Mouse (Mus musculus) B cell, adult 2 months (primary cell): ENCODE measurements around the gene Ppil6.

Experiments
- DNase-seq, 2 experiments: peaks; one replicate each; pipeline ENCODE4 v3.0.0; 2022

The Ppil6 gene

DNA sequence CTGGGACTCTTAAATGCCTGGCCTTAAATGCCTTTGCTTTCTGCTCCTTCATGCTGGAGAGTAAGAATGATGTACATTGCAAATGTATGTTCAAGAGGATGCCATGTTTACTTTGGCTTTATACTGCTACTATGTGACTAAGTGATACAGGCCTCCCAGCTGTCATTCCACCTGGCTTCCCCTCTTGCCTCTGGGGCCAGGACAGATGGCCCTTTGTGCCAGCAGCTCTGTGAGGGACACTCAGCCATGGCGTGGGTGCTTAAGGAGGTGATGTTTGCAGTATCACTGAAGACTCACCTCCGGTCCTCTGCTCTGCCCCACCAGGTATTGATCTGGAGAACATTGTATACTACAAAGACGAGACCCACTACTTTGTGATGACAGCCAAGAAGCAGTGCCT, 10.3 kb upstream of the Ppil6 start:
- no peak for DNase-seq

DNA sequence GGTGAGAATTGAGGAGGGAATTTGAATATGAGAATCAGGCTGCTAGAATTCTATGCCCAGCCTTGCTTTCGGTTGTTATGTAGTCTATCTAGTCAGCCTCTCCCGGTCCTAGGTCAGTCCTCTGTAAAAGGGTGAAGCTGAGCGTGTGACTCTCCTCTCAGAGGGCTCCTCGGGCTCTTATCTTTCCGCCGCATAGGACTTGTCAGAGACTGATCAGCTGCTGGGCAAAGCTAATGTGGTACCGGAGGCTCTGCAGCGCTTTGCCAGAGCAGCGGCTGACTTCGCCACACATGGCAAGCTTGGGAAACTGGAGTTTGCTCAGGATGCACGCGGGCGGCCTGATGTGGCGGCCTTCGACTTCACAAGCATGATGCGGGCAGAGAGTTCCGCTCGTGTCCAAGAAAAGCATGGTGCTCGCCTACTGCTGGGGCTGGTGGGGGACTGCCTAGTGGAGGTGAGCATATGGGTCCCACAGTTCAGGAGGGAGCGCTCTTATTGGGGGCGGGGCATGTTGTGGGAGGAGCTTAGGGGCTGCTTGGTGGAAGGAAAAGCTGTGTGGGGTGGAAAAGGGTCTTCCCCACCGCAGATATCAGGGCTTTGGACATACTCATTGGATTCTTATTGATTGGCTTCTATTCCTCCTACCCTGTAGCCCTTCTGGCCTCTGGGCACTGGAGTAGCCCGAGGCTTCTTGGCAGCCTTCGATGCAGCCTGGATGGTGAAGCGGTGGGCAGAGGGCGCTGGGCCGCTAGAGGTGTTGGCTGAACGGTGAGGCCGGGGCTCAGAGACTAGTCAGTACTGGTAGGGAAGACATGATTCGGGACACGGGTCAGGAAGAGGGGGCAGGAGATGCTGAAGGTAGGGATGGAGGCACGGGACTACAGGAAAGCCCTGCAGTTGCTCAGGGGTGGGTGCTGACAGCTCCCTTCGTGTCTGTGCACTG, 9.0 kb upstream of the Ppil6 start:
- no peak for DNase-seq

DNA sequence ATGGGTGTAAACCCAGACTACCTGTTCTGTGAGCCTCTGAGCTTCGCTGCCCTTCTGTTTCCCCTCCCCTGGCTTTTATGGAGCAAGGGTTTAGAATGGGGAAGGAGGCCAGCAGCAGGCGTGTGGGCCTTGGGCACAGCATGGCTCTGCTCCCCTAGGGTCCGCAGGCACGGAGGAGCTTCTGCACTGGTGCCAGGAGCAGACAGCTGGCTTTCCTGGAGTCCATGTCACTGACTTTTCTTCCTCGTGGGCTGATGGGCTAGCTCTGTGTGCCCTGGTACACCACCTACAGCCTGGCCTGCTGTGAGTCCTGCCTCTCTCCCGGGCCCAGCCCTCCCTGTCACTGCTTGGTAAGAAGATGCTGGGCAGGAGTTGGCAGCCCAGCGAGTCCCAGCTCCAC, 7.8 kb upstream of the Ppil6 start:
- no peak for DNase-seq

- DNase-seq, result no peak
Measured at GRCm38 (mm10) chr10:41485778-41486177, 4.5 kb upstream of the Ppil6 start.

DNA sequence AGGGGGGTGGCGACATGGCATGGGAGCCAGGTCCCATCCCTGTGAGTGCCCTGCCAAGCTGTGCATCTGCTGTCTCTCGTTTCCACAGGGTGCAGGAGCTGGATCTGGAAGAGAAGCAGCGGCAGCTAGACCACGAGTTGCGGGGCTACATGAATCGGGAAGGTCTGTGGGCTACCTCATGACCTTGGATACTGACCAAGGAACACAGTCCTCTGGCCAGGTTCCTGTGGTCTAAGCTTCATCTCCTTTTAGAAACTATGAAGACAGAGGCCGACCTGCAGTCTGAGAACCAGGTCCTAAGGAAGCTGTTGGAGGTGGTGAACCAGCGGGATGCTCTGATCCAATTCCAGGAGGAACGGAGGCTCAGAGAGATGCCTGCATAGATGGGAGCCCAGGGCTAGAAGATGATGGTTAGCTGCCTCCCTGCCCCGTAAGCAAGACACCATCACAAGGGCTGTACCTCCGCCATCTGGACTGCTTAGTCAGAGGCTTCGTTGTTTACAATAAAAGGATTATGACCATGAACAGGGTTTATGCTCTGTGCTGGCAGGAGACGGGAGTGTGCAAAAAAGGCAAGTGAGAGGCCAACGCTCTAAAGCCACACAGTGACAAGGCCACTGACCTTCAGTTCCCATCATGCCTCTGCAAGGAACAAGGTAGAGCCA, 3.6 kb upstream of the Ppil6 start:
- DNase-seq, result no peak

- DNase-seq, result no peak
Measured at GRCm38 (mm10) chr10:41488877-41489276, 1.4 kb upstream of the Ppil6 start.

- no peak for DNase-seq
Measured at GRCm38 (mm10) chr10:41489294-41489693, 945 bp upstream of the Ppil6 start.

DNA sequence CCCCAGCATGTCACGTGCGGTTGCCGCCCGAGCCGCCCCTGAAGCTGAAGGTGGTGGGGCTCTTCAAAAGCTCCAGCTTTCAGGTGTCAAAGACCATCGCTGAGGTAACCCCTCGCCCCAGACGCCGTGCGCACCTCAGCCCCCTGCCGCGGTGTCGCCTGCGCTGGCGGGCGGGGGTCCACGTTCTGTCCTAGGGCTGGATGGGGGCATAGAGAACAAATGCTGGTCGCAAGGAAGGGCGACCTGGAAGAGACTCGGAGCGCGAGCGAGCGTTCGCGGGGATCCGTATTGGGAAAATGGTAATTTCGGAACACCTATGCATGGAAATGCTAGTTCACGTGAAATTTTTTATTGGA, 257 bp downstream of the Ppil6 start:
- no peak for DNase-seq

DNA sequence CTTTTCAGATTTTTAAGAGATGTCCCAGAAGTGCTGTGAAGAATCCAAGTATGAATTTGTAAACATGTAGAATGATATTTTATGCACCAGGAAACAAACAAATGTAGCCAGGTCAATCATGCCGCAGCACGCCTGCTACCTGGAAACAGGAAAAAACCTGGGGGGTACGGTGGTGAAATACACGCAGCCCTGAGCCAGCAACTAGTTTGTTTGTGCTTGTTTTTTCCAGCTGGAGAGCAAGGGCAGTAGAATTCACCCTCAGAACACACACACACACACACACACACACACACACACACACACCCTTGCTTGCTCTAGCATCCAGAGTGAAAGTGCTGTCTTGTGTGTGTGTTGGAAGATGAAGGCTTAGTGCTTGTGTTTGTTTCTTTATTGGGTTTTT, 872 bp downstream of the Ppil6 start:
- DNase-seq, result peak in 1 of 2 experiments; percentile 12

DNA sequence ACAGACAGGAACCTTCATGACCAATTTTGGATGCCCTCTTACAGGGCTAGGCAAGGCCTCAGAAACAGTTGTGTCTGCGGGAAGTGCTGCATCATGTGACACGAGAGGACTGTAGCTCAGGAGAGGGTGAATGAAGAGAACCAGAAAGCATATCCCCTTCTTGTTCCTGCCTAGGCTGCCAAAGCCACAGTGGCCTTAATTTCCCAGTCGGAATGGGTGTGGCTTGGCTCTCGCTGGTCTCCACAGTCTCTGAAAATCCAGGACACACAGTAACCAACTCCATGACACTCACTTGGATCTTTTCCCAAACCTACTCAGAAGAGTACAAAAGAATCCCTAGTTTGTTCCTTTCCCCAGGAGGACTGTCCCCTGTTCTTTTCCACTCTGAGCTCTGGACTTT, 10.7 kb downstream of the Ppil6 start:
- DNase-seq, result no peak

DNA sequence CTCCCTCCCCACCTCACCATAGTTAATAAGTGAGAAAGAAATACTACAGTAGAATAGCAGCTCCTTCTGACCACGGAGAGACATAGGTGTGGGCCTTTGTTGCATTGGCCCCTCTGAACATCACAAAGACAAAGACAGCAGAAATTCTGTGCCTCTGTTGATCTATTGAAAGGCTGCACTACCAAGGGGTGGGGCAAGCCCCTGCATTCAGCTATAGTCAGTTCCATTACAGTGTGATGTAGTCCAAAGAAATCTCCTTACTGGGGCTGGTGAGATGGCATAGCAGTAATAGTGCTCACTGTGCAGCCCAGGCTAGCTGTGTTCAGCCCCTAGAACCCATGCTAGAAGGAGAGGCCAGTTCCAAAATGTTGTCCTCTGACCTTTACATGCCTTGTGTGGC, 14.8 kb downstream of the Ppil6 start:
- no peak for DNase-seq

- peak; percentile 58 to 65 for DNase-seq
Measured at GRCm38 (mm10) chr10:41505446-41505845, 15.2 kb downstream of the Ppil6 start.

DNA sequence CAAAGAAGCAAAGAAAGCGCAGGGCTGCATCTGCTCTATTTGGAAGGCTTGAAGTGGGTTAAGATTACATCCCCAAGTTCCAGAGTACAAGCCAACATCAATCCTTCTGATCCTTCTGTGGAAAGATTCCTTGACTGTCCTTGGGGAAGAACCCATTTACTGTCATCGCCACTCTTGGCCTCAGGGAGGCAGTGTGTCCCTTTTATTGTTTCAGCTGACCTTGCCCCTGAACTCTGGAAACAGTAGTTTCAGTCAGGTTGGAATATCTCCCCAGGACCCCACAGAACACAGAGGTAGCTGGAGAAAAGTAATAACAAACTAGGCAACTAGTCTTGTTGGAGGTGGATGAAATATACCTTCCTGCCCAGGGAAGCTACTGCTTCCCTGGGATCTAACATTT, 18.9 kb downstream of the Ppil6 start:
- peak; percentile 60 to 63 for DNase-seq

DNA sequence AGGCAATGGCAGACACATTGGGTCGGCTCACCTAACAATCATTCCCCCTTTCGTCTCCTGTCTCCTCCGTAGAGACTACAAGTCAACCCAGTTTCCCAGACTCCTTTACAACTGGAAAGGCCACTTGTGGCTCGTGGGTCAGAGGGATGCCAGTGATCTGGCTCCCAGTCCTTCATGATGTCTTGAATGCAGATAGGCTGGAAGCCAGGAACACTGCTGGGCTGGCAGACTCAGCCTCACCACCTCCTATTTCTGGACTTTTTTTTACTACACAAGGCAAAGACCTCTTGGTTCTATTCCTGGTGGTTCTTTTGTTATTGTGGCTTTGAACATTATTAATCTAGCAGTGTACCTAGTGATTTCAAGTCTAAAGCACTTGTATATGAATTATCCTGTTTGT, 24.1 kb downstream of the Ppil6 start:
- no peak for DNase-seq

DNA sequence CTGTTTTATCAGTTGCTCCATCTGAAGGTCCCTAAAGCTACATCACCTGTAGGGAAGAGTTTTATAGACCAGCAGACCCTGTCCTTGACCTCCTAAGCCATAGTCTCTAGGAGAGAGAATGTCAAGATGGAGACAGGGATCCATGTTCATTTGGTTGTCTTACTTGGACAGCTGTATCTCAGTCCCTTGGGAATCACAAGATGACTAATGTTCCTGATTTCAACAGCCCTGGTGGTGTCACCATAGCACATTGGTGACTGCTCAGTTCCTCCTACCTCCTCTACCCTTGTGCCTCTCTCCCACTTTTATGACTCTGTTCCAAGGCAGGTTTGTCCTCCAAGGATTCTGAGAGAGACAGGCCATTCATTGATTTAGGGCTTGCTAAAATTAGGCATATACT, 24.7 kb downstream of the Ppil6 start:
- DNase-seq, result no peak

DNA sequence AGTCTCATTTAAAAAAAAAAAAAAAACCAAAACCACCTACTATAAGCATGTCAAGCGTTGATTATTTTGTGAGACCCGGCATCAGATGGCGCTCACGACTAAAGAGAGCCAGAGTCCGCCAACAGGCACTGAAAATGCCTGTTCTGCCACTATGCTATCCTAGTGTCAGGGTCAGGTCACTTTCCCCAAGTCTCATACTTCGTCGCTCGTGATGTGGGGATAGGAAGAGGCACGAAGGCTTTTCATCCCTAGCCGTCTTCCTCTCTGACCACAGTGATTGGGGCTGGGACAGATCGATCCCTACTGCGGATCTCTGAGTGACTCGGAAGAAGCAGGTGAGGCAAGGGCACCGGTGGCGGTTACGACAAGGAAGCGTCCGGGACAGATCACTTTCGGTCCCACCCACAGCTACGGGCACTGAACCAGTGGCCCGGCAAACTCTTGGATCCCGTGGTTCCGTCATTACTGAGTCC, 28.3 kb downstream of the Ppil6 start:
- peak; percentile 84 to 87 for DNase-seq

DNA sequence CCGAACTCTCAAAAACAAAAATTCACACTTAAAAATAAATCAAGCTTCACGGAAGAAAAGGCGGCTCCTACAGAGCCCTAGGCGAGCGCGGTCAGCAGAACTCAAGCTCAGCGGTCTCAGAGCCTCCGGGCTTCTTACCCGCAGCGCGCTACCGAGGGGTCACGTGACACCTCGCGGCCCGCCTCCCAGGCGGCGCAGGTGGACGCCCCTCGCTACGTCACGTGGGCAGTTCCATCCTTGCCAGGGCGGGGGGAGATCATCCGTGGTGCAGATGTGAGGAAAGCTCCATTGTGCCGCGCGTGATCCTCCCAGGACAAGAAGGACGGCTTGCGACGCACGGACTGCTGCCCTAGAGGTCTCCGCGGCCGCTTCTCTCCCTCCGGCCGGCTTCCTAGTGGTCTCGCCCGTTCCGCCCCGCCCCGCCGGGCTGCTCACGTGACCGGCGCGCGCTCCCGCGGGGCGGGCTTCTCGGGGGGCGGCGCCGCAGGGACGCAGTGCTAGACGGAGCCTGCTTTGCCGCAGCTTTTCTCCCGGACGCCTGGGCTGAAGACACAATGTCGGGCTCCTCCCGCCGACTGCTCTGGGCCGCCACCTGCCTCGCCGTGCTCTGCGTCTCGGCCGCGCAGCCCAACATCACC, 28.9 kb downstream of the Ppil6 start, which contains the start of gene Cd164:
Gene Cd164 (plus strand): TSS at position 434 of the 638 bp plus-strand sequence.
- DNase-seq, result peak; percentile 93 to 95

DNA sequence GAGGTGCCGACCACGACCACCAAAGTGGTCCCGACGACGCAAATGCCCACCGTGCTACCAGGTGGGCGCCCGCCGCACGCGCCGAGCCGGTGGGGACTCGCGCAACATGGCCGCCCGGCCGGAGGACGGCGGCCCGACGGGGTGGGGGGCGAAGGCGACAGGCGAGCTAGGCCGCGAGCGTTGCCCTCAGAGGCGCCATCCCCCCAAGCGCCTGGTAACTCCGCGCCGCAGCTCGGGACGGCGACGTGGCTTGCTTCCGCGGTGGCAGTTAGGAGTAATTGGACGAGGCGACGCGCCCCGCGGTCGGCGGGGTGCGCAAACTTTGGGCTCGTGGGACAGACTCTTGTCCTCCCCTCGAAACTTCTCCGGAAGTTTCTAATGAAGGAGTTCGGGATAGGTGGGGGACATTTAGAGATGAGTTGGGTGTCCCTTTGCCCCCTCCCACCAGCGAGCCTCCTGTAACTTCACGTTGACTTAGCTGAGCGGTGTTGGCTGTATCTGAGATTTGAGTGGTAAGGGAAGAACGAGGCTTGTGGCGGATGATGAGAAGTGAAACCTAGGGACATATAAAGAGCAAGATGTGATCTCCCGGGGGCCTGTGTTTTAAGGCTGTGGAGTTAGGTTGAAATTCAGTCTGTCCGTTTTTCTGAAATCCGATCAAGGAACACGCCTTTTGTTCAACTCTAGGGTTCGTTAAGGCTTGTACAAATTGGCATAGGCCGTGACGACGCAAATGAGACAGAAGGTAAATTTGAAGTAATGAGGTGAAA, 29.6 kb downstream of the Ppil6 start:
- DNase-seq, result peak; percentile 70 to 77

- no peak for DNase-seq
Measured at GRCm38 (mm10) chr10:41520410-41520673, 30.1 kb downstream of the Ppil6 start.

- DNase-seq, result no peak
Measured at GRCm38 (mm10) chr10:41523386-41523785, 33.1 kb downstream of the Ppil6 start.

- DNase-seq, result no peak
Measured at GRCm38 (mm10) chr10:41525696-41526095, 35.5 kb downstream of the Ppil6 start.

- DNase-seq, result no peak
Measured at GRCm38 (mm10) chr10:41529972-41530371, 39.7 kb downstream of the Ppil6 start.

GRCm38 (mm10) chr10:41535991-41536390, 45.8 kb downstream of the Ppil6 start:
- no peak for DNase-seq
